Comparison of ENCODE assay signal across 10 mouse cellular contexts in genomic region chr2:132291265-132291664, GRCm38 (mm10). TPM values are rescaled to one million over a fixed set of nuclear protein-coding genes. Genes with fewer than 3 reads are reported as not detected.
A peak's percentile ranks its signal among the peaks of the same experiment; 100 is the strongest.
DNase-seq lines count a peak whose midpoint lies in the region; ATAC-seq lines count a peak whose summit lies in the region.
"Had no signal": no experiment of that assay in that cellular context is flagged by ENCODE, and none has a peak within 500 bp of the region (broad histone marks: within the 10 kb centered on the region; RNA-seq: fewer than 3 reads in every experiment).

No protein-coding gene starts in this region.

- ATAC-seq in heart, embryonic 11.5 days (replicated peaks; ENCODE audit: insufficient number of reproducible peaks, low FRiP score, low TSS enrichment) = no peak
- ATAC-seq in midbrain, embryonic 11.5 days (ENCODE audit: low FRiP score) = no peak
- ATAC-seq in midbrain, embryonic 14.5 days (ENCODE audit: low FRiP score, low TSS enrichment) = no peak
- ATAC-seq in heart, embryonic 14.5 days (ENCODE audit: insufficient number of reproducible peaks, insufficient read depth, low FRiP score, low read depth) = no peak

- no peaks in the 10 kb centered on the region for H3K9me3 ChIP-seq in heart, embryonic 11.5 days (replicated peaks; ENCODE audit: control insufficient read depth, low read length)
- H3K9me3 ChIP-seq in midbrain, embryonic 11.5 days (ENCODE audit: control insufficient read depth, low read length) = no peaks in the 10 kb centered on the region
- H3K9me3 ChIP-seq in midbrain, embryonic 14.5 days (ENCODE audit: control insufficient read depth, low read length) = no peaks in the 10 kb centered on the region
- H3K9me3 ChIP-seq in heart, embryonic 14.5 days (ENCODE audit: control insufficient read depth, low read length) = no peaks in the 10 kb centered on the region

- H3K27ac ChIP-seq in heart, embryonic 11.5 days (ENCODE audit: low read depth, low read length) = peak overlapping the region; percentile 76
- no peak overlapping the region for H3K27ac ChIP-seq in midbrain, embryonic 11.5 days (ENCODE audit: low read depth, low read length)
- no peak overlapping the region for H3K27ac ChIP-seq in midbrain, embryonic 14.5 days (replicated peaks; ENCODE audit: low read depth, low read length)
- H3K27ac ChIP-seq in heart, embryonic 14.5 days (replicated peaks in 1 of 2; ENCODE audit: control insufficient read depth in 1 of 2, insufficient read depth in 1 of 2, low read depth in 2 of 2, low read length in 2 of 2) = peak overlapping the region; percentile 57 to 70
- H3K27ac ChIP-seq: hindbrain, embryonic 13.5 days had no signal

- no peak overlapping the region for H3K4me3 ChIP-seq in heart, embryonic 11.5 days (ENCODE audit: low read depth, low read length)
- no peak overlapping the region for H3K4me3 ChIP-seq in midbrain, embryonic 11.5 days (ENCODE audit: low read depth, low read length)
- H3K4me3 ChIP-seq in midbrain, embryonic 14.5 days (replicated peaks; ENCODE audit: low read depth, low read length) = no peak overlapping the region
- no peak overlapping the region for H3K4me3 ChIP-seq in heart, embryonic 14.5 days (ENCODE audit: control insufficient read depth in 1 of 2, insufficient read depth in 1 of 2, low read depth in 1 of 2, low read length in 2 of 2)
- H3K4me3 ChIP-seq: hindbrain, embryonic 13.5 days had no signal

- peaks cover 33% of the 10 kb centered on the region for H3K4me1 ChIP-seq in heart, embryonic 11.5 days (ENCODE audit: control insufficient read depth, insufficient read depth, low read length)
- peaks cover 8% of the 10 kb centered on the region; the same call in 1 of the 2 replicates for H3K4me1 ChIP-seq in midbrain, embryonic 11.5 days (ENCODE audit: control insufficient read depth, insufficient read depth, low read length)
- peaks cover 15% of the 10 kb centered on the region for H3K4me1 ChIP-seq in midbrain, embryonic 14.5 days (ENCODE audit: control insufficient read depth, insufficient read depth, low read length)
- peaks cover 23 to 42% of the 10 kb centered on the region in 2 experiments for H3K4me1 ChIP-seq in heart, embryonic 14.5 days (ENCODE audit: control insufficient read depth in 2 of 2, insufficient read depth in 2 of 2, low read length in 2 of 2)

- no peaks in the 10 kb centered on the region for H3K27me3 ChIP-seq in heart, embryonic 11.5 days (ENCODE audit: control insufficient read depth, insufficient read depth, low read length)
- H3K27me3 ChIP-seq in midbrain, embryonic 11.5 days (ENCODE audit: control insufficient read depth, insufficient read depth, low read length) = no peaks in the 10 kb centered on the region
- H3K27me3 ChIP-seq in midbrain, embryonic 14.5 days (ENCODE audit: control insufficient read depth, insufficient read depth, low read length) = no peaks in the 10 kb centered on the region
- H3K27me3 ChIP-seq in heart, embryonic 14.5 days (ENCODE audit: control insufficient read depth, insufficient read depth, low read length) = no peaks in the 10 kb centered on the region
- H3K27me3 ChIP-seq: hindbrain, embryonic 13.5 days had no signal

- no peak overlapping the region for H3K4me2 ChIP-seq in heart, embryonic 11.5 days
- H3K4me2 ChIP-seq in midbrain, embryonic 11.5 days = no peak overlapping the region
- no peak overlapping the region for H3K4me2 ChIP-seq in midbrain, embryonic 14.5 days (ENCODE audit: low read length)
- H3K4me2 ChIP-seq in heart, embryonic 14.5 days (ENCODE audit: low read length) = no peak overlapping the region
- H3K4me2 ChIP-seq: hindbrain, embryonic 13.5 days had no signal

- 0 out of 2 replicates have a peak overlapping the region, but pooled peaks have one; percentile 10 for H3K9ac ChIP-seq in heart, embryonic 11.5 days (ENCODE audit: low read depth, low read length)
- H3K9ac ChIP-seq in midbrain, embryonic 11.5 days (ENCODE audit: low read length) = no peak overlapping the region
- no peak overlapping the region for H3K9ac ChIP-seq in midbrain, embryonic 14.5 days (replicated peaks; ENCODE audit: low read length)
- H3K9ac ChIP-seq in heart, embryonic 14.5 days (ENCODE audit: low read length) = no peak overlapping the region
- H3K9ac ChIP-seq: hindbrain, embryonic 13.5 days had no signal

- H3K36me3 ChIP-seq in heart, embryonic 11.5 days (ENCODE audit: control insufficient read depth, insufficient read depth, low read length) = peaks cover 5% of the 10 kb centered on the region; the same call in 1 of the 2 replicates
- peaks cover 6% of the 10 kb centered on the region; the same call in 1 of the 2 replicates for H3K36me3 ChIP-seq in midbrain, embryonic 11.5 days (ENCODE audit: control insufficient read depth, insufficient read depth, low read length)
- H3K36me3 ChIP-seq in midbrain, embryonic 14.5 days (ENCODE audit: control insufficient read depth, insufficient read depth, low read length) = peaks cover 25% of the 10 kb centered on the region
- peaks cover 27% of the 10 kb centered on the region for H3K36me3 ChIP-seq in heart, embryonic 14.5 days (ENCODE audit: control insufficient read depth, insufficient read depth, low read length)

- 62% methylated on average over 3 of the region's 3 CpGs for WGBS in heart, embryonic 11.5 days (ENCODE audit: insufficient replicate concordance)
- WGBS in midbrain, embryonic 11.5 days = 62% methylated on average over 3 of the region's 3 CpGs
- 70% methylated on average over 3 of the region's 3 CpGs for WGBS in midbrain, embryonic 14.5 days
- WGBS in heart, embryonic 14.5 days = 72% methylated on average over 3 of the region's 3 CpGs

- no peak for DNase-seq in heart, adult 11 months
- peak; percentile 83 for DNase-seq in midbrain, embryonic 11.5 days (ENCODE audit: low spot score, missing footprints)
- DNase-seq in midbrain, embryonic 14.5 days = no peak
- DNase-seq in skeletal muscle tissue, adult 2 months (ENCODE audit: low read depth, low spot score) = peak; percentile 70
- DNase-seq in right cerebral cortex, postnatal 10 days (ENCODE audit: low spot score in 2 of 2) = no peak
- DNase-seq in thymus, postnatal 10 days (ENCODE audit: low spot score in 2 of 2) = no peak
- DNase-seq: adrenal gland, postnatal 25 days had no signal

RNA-seq across cellular contexts. Expression of gene Cds2, which starts 28.3 kb away (rescaled TPM):
- polyA plus RNA-seq in heart, embryonic 11.5 days (2014; fragmentation: Nextera tagmentation; extraction: Ambion mirVana) = 13.0 and 18.5 TPM in 2 replicates
- 25.6 and 30.7 TPM in 2 replicates for polyA plus RNA-seq in midbrain, embryonic 11.5 days (2014; fragmentation: Nextera tagmentation; extraction: Ambion mirVana)
- polyA plus RNA-seq in midbrain, embryonic 14.5 days (2014; fragmentation: Nextera tagmentation; extraction: Ambion mirVana) = 44.7 and 65.1 TPM in 2 replicates
- 16.1 and 21.3 TPM in 2 replicates for polyA plus RNA-seq in heart, embryonic 14.5 days (2014; fragmentation: Nextera tagmentation; extraction: Ambion mirVana)

RNA-seq across cellular contexts. Expression of gene Pcna, which starts 38.2 kb away (rescaled TPM):
- polyA plus RNA-seq in heart, embryonic 11.5 days (2014; fragmentation: Nextera tagmentation; extraction: Ambion mirVana) = 209 and 212 TPM in 2 replicates
- polyA plus RNA-seq in midbrain, embryonic 11.5 days (2014; fragmentation: Nextera tagmentation; extraction: Ambion mirVana) = 405 and 408 TPM in 2 replicates
- 116 and 129 TPM in 2 replicates for polyA plus RNA-seq in midbrain, embryonic 14.5 days (2014; fragmentation: Nextera tagmentation; extraction: Ambion mirVana)
- 162 and 171 TPM in 2 replicates for polyA plus RNA-seq in heart, embryonic 14.5 days (2014; fragmentation: Nextera tagmentation; extraction: Ambion mirVana)

RNA-seq across cellular contexts. Expression of gene Tmem230, which starts 43.7 kb away (rescaled TPM):
- polyA plus RNA-seq in heart, embryonic 11.5 days (2014; fragmentation: Nextera tagmentation; extraction: Ambion mirVana) = 42.1 and 44.2 TPM in 2 replicates
- 54.2 and 57.1 TPM in 2 replicates for polyA plus RNA-seq in midbrain, embryonic 11.5 days (2014; fragmentation: Nextera tagmentation; extraction: Ambion mirVana)
- polyA plus RNA-seq in midbrain, embryonic 14.5 days (2014; fragmentation: Nextera tagmentation; extraction: Ambion mirVana) = 43.8 and 51.3 TPM in 2 replicates
- 39.4 and 46.7 TPM in 2 replicates for polyA plus RNA-seq in heart, embryonic 14.5 days (2014; fragmentation: Nextera tagmentation; extraction: Ambion mirVana)

Comparison
In these comparisons a context has a peak if more than half of its experiments do, and no peak if none do; other contexts are left out.
1. DNase-seq: peak in midbrain, embryonic 11.5 days (single experiment) and skeletal muscle tissue, adult 2 months (single experiment); none in heart, adult 11 months (single experiment), midbrain, embryonic 14.5 days (single experiment), right cerebral cortex, postnatal 10 days (0 of 2) and thymus, postnatal 10 days (0 of 2).
2. H3K27ac ChIP-seq: peak in heart, embryonic 11.5 days (single experiment) and heart, embryonic 14.5 days (2 of 2); none in midbrain, embryonic 11.5 days (single experiment) and midbrain, embryonic 14.5 days (single experiment).